Mouse (Mus musculus): Measurements from ENCODE around the gene Ccdc85b.
A peak's percentile ranks its signal among the peaks of the same experiment; 100 is the strongest.

The Ccdc85b gene

GRCm38 (mm10) chr19:5481398-5481797, 23.7 kb upstream of the Ccdc85b start:
- no peak for DNase-seq (ENCODE audit: low spot score)

GRCm38 (mm10) chr19:5480016-5480415, 22.3 kb upstream of the Ccdc85b start:
- no peak for DNase-seq (ENCODE audit: low spot score)

GRCm38 (mm10) chr19:5477668-5478300, 20.1 kb upstream of the Ccdc85b start:
- DNase-seq (ENCODE audit: low spot score), result no peak

GRCm38 (mm10) chr19:5477004-5477667, 19.4 kb upstream of the Ccdc85b start:
- no peak for DNase-seq (ENCODE audit: low spot score)

- no peak for DNase-seq (ENCODE audit: low spot score)
These were observed 17.5 kb upstream of the Ccdc85b start for GRCm38 (mm10) chr19:5475069-5475714.

- no peak for DNase-seq (ENCODE audit: low spot score)
These were observed 16.8 kb upstream of the Ccdc85b start for GRCm38 (mm10) chr19:5474281-5475068.

- peak; percentile 88 for DNase-seq (ENCODE audit: low spot score)
These were observed 16.0 kb upstream of the Ccdc85b start, which contains the start of gene Efemp2 for GRCm38 (mm10) chr19:5473720-5474119. TSS of gene Efemp2 (plus strand) at chr19:5473954.

GRCm38 (mm10) chr19:5472857-5473256, 15.2 kb upstream of the Ccdc85b start:
- no peak for DNase-seq (ENCODE audit: low spot score)

GRCm38 (mm10) chr19:5471846-5472245, 14.2 kb upstream of the Ccdc85b start:
- DNase-seq (ENCODE audit: low spot score), result no peak

GRCm38 (mm10) chr19:5468374-5468773, 10.7 kb upstream of the Ccdc85b start, which contains the start of gene Ctsw:
TSS of gene Ctsw (minus strand) at chr19:5468507.
- DNase-seq (ENCODE audit: low spot score), result no peak

- no peak for DNase-seq (ENCODE audit: low spot score)
These were observed 9.3 kb upstream of the Ccdc85b start for GRCm38 (mm10) chr19:5466916-5467500.

- DNase-seq (ENCODE audit: low spot score), result no peak
These were observed 7.3 kb upstream of the Ccdc85b start for GRCm38 (mm10) chr19:5465037-5465436.

- no peak for DNase-seq (ENCODE audit: low spot score)
These were observed 6.3 kb upstream of the Ccdc85b start for GRCm38 (mm10) chr19:5463791-5464562.

- no peak for DNase-seq (ENCODE audit: low spot score)
These were observed 5.5 kb upstream of the Ccdc85b start for GRCm38 (mm10) chr19:5463212-5463611.

GRCm38 (mm10) chr19:5461411-5461810, 3.7 kb upstream of the Ccdc85b start:
- DNase-seq (ENCODE audit: low spot score), result no peak

GRCm38 (mm10) chr19:5460465-5460911, 2.8 kb upstream of the Ccdc85b start, which contains the start of gene Fibp:
TSS of gene Fibp (plus strand) at chr19:5460615.
- peak; percentile 64 for DNase-seq (ENCODE audit: low spot score)

GRCm38 (mm10) chr19:5459896-5460295, 2.2 kb upstream of the Ccdc85b start:
- DNase-seq (ENCODE audit: low spot score), result no peak

- DNase-seq (ENCODE audit: low spot score), result no peak
These were observed 1.3 kb upstream of the Ccdc85b start for GRCm38 (mm10) chr19:5459019-5459418.

- peak; percentile 90 for DNase-seq (ENCODE audit: low spot score)
These were observed 560 bp downstream of the Ccdc85b start for GRCm38 (mm10) chr19:5456922-5457745.

Data from ovary, adult 18-20 months (tissue).